Mouse (Mus musculus): ENCODE results near the gene Mmrn2.
A peak's percentile ranks its signal among the peaks of the same experiment; 100 is the strongest.
"Not testable (repeated sequence)": the region's sequence is repeated elsewhere in the genome, so short reads cannot be mapped to it uniquely, and the experiment has no call there.

Gene Mmrn2

GRCm38 (mm10) chr14:34362135-34362534, 13.1 kb upstream of the Mmrn2 start:
- DNase-seq (ENCODE audit: low spot score in 2 of 2): peak in 1 of 2 experiments; percentile 20

- DNase-seq (ENCODE audit: low spot score in 2 of 2): peak; percentile 76 to 77
These were observed 12.4 kb upstream of the Mmrn2 start for GRCm38 (mm10) chr14:34362726-34363445.

DNA sequence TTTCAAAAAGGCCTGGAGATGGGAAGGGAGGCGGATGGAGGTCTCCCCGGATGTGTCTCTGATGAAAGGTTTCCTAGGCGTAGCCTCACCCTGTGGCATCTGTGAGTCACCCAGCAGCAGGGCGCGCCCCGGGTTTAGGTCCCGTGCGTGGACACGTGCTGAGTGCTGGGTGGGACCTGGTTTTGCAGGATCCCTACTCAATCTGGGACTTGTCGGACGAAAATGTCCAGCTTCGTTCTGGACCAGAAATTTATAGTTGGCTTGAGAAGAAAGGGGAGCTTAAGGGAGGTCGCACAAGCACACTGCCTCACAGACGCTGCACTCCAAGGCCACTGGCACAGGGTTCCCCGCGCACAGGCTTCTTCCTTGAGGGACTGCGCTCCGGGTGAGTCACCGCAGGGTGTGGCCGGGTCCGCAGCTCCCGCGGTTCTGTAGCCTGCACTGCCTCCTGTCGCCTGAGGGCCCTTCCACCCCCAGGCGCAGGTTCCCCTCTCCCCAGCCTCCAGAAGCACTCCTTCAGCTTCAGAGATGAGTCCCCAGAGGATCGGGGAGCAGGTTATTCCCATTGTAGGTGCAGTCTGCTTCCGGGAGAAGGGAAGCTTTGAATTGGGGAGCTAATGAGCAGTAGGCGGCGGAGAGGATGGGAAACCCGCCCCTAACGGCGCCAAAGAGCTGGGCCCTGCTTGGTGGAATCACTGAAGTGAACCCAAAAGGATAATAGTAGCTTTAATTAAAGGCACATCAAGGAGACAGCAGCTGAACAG, 11.6 kb upstream of the Mmrn2 start:
- peak; percentile 89 to 91 for DNase-seq (ENCODE audit: low spot score in 2 of 2)

DNA sequence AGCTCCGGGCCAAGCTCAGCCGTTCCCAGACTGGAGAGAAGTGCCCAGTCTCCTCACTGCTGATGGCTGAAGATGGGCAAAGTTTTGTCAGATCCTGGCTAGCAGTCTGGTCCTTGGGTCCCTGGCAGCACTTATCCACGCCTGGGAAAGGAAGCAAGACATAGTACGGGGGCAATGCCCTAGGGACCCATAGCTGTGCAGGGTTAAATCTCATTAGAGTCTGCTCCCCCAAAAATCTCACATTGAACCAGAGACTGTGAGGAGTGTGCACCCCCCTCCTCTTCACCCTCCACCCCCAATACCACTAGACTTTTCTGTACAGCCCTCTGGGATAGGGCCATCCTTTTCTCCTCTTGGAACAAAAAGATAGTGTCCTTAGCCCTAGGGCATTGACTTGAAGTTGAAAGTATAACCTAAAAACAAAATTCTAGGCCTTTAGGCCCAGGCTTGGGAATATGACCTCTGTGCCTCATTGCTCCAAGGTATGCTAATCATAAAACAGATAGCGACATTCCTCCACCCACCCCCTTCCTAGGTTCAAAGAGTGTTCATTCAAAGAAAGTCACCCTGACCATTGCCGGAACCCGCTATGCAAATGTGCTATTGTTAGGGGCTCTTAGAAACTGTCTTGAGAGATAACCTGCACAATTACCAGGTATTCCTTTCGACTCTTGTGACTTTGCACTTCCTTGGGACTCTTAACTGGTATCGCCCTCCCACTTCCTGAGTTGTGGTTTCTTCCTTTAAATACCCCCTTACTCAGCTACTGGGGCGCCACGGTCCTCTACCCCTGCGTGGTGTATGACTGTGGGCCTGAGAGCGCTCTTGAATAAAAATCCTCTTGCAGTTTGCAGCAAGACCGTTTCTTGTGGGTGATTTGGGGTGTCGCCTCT, 10.8 kb upstream of the Mmrn2 start:
- DNase-seq (ENCODE audit: low spot score in 2 of 2): not testable (repeated sequence)

DNA sequence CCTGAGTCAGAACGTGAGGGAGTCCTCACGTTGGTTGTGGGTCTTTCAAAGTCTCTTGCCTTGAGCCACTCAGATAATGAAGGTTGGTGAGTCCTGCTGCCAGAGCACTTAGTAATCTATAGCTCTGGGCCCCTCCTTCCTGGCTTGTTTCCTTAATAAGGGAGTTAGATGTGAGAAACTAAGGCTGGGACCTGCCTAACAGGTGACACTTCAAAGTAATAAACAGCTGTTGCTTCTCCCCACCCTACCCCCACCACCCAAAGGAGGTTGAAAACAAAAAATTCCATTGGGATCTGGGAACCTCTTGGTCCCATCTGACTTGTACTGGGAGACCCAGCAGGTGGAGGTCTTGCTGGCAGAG, 10.1 kb upstream of the Mmrn2 start:
- no peak for DNase-seq (ENCODE audit: low spot score in 2 of 2)

DNA sequence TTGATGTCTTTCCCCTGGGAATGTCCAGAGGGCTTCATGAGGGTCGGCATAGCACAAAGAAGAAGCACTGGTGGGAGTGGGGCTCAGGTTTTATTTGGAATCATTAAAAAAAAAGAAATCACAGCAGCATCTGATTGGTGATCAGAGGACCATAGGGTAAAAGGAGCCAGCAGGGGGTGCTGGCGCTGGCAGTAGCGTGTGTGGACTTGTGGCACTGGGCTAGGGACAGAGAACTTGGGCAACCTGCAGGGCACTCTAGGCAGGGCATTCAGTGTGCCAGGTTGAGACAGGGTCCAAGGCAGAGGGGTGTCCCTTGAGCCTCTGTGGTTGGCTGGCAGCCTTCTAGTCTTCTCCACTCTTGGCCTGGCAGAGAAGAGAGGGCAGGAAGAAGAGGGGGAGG, 5.1 kb upstream of the Mmrn2 start:
- DNase-seq (ENCODE audit: low spot score in 2 of 2): no peak

- no peak for DNase-seq (ENCODE audit: low spot score in 2 of 2)
These were observed 4.3 kb upstream of the Mmrn2 start for GRCm38 (mm10) chr14:34370921-34371320.

- DNase-seq (ENCODE audit: low spot score in 2 of 2): no peak
These were observed 3.5 kb upstream of the Mmrn2 start for GRCm38 (mm10) chr14:34371763-34372162.

GRCm38 (mm10) chr14:34372646-34373045, 2.6 kb upstream of the Mmrn2 start:
- peak; percentile 44 to 51 for DNase-seq (ENCODE audit: low spot score in 2 of 2)

DNA sequence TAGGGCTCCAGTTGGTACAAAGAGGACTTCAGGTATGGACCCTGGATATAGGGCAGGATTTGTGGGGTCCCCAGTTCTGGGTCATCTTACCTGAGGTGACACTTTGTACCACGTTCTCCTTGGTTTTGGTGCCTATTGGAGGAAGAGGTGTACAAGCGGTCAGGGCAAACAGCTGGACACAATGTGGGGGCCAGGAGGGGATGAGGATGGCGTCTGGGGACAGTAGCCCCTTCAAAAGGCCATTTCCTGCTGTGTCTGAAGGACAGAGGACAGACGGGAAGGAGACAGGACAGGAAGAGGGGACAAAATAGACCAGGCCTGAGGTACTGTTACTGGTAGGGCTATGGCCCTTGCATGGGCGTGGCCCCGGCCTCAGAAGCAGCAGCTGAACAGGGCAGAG, 1.7 kb upstream of the Mmrn2 start:
- no peak for DNase-seq (ENCODE audit: low spot score in 2 of 2)

DNA sequence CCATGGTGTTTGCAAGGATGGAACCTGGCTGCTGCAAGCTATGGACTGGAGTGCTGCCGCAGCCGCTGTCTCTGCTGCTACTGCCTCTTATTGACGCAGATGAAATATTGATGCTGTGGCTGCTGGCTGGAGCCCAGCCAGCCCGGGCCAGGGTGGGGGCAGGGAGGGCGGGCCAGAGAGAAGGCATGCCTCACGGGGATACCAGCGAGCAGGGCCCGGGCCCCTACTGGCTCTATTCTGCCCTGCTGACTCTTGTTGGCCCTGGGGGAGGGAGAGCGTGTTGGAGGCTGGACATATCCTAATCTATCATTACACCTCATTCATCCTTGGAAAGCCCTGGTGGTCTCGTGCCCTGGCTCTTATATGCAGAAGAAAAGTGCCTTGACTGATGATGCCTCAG, 688 bp upstream of the Mmrn2 start, which contains the start of gene Sncg:
TSS of gene Sncg (minus strand) at position 213 of the 400 bp plus-strand sequence.
- DNase-seq (ENCODE audit: low spot score in 2 of 2): peak in 1 of 2 experiments; percentile 16

DNA sequence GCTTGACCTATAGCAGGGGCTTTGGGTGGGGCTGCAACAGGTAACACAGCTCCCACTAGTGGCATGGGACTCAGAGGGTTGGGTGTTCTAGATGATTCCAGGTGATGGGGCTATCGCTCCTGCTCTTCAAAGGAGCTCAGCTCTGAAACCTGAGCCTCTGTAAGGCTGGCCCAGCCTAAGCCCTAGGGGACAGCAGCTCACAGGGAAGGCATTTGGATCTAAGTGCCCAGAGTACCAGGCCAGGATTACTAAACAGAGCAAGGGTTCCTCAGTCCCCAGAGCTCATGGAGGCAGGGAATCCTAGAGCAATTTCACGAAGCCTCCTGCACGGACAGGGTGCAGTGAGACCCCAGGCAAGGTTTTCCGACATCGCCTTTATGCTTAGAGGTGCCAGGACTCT, 676 bp downstream of the Mmrn2 start:
- DNase-seq (ENCODE audit: low spot score in 2 of 2): no peak

GRCm38 (mm10) chr14:34377121-34377520, 1.9 kb downstream of the Mmrn2 start:
- no peak for DNase-seq (ENCODE audit: low spot score in 2 of 2)

DNA sequence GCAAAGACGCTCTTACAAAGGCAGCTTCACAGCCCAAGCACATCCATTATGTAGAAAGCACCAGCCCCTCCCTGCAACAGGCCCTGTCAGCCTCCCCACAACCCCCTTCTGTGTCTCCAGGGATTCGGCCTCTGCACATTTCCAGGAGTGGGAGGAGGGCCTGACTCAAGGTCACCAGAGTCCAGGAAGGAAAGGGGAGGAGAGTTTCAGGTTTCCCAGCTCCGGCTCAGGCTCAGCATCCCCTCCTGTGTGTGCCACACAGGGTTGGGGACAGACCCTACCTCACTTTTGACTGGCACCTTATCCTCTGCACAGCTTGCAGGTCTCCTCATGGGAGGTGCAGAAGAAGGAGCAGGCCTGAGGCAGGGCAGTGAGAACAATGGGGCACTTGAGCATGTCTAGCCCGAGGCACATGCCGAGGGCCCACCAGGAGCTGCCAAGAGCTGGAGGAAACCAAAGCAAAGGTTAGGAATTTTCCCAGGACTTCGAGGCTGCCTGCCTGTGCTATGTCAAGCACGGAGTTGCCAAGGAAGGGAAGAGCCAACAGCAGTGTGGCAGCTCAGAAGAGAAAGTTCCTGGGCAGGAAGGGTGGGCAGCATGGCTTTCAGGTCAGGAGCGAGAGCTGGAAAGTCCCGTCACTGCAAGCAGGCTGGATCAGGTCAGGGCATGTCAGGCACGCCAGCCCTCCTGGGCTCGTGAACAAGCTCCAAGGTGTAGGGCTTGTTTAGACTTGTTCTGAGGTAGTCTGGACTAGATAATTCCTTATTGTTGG, 3.5 kb downstream of the Mmrn2 start:
- DNase-seq (ENCODE audit: low spot score in 2 of 2): peak; percentile 38 to 62

DNA sequence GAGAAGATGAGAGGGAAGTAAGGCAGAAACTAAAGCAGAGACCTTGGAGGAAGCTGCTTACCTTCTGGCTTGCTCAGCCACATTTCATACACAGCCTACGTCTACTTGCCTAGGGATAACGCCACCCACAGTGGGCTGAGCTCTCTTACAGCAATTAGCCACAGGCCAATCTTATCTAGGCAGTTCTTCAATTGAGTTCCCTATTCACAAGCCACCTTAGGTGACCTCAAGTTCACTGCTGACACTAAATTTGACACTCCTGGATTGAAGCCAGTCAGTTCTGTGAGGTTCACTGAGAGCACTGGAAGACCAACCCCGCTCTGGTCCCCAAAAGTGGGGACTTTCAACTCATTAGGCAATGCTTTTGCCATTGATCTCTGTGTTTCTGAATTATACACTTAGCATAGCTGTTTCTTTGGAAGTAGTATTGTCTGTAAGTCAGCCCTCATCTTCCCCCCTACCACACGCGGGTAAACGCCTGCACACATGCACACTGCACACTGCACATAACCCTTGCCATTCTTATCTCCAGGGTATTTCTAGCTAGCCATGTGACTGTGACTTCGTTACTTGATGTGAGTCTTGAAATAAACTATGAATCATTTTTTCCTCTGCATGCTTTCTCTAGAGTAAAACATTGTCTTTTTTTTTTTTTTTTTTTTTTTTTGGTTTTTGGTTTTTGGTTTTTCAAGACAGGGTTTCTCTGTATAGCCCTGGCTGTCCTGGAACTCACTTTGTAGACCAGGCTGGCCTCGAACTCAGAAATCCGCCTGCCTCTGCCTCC, 7.8 kb downstream of the Mmrn2 start:
- no peak for DNase-seq (ENCODE audit: low spot score in 2 of 2)

DNA sequence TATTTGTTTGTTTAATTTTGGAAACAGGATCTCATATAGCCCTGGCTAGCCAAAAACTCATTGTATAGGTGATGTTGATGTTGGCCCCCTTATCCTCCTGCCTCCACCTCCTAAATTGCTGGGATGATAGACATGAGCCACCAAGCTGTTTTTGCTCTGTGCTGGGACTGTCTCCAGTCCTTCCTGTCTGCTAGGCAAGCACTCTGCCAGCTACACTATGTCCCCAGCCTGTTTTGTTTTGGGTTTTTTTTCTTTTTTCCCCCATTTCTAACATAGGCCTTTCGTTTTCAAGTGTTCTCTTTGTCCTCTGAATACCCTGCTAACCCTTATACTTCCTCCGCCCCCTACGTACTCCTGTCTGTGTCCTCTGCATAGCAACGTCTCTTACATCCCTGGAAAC, 18.0 kb downstream of the Mmrn2 start:
- no peak for DNase-seq (ENCODE audit: low spot score in 2 of 2)

- DNase-seq (ENCODE audit: low spot score in 2 of 2): peak in 1 of 2 experiments; percentile 27
These were observed 22.6 kb downstream of the Mmrn2 start for GRCm38 (mm10) chr14:34397871-34398270.

DNA sequence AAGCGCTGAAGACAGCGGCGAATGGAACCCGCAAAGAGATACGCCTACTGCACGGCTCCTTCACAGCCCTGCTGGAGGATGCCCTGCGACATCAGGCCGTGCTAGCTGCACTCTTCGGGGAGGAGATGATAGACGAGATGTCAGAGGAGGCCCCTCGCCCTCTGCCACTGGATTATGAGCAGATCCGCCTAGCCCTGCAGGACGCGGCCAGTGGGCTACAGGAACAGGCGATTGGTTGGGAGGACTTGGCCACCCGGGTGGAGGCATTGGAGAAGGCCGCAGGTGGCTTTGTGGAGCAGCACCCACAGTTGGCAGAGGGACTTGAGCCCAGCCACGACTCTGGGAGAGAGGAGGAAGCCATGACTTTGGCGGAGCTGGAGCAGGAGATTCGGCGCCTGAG, 23.6 kb downstream of the Mmrn2 start:
- no peak for DNase-seq (ENCODE audit: low spot score in 2 of 2)

- no peak for DNase-seq (ENCODE audit: low spot score in 2 of 2)
These were observed 24.0 kb downstream of the Mmrn2 start for GRCm38 (mm10) chr14:34399301-34399700.

DNA sequence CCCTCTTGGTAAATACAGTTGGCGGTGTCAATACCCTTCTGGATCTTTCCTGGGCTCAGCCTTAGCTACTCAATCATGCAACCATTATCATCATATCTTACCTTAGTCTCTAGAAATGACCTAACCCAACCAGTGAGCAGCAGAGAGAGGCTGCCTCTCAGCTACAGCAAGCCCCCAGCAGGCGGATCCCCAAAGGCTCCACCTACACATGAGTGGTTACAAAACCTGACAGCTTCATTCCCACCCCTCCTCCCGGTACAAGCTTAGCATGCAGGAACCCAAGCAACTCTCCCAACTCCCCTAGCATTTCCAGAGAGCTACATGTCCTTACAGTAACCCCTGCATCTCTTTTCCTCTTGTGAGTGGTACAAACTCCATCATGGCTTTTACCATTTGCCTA, 24.8 kb downstream of the Mmrn2 start:
- no peak for DNase-seq (ENCODE audit: low spot score in 2 of 2)

- DNase-seq (ENCODE audit: low spot score in 2 of 2): peak; percentile 74
These were observed 25.9 kb downstream of the Mmrn2 start for GRCm38 (mm10) chr14:34401135-34401534.
